Mouse (Mus musculus) kidney, adult 8-10 months (tissue): ENCODE results near the gene Nckipsd.
A peak's percentile ranks its signal among the peaks of the same experiment; 100 is the strongest.

Experiments used
- DNase-seq, 2 experiments: peaks; one replicate each; pipeline ENCODE4 v3.0.0; 2022

The Nckipsd gene

GRCm38 (mm10) chr9:108805768-108806167 lies 2.4 kb upstream of the Nckipsd start:
- DNase-seq: no peak

GRCm38 (mm10) chr9:108806379-108806778 lies 1.8 kb upstream of the Nckipsd start:
- no peak for DNase-seq

DNA sequence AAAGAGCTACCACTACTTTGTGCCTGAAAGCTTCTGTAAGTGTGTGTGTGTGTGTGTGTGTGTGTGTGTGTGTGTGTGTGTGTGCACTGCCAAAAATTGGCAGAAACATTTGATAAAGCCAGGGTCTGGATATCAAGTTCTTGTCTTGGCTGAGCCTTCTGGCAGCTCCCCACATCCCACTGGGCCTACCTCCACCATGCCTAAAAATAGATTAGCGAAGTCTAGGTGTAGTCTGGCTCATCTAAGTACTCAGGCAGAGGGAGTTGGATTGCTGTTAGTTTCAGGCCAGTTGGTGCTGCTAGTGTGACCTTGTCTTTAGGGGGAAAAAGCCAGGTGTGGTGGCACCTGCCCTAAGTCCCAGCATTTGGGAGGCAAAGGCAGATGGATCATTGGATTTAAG lies 1.3 kb upstream of the Nckipsd start:
- no peak for DNase-seq

GRCm38 (mm10) chr9:108807674-108808073 lies 494 bp upstream of the Nckipsd start:
- no peak for DNase-seq

- no peak for DNase-seq
These were observed 1.0 kb downstream of the Nckipsd start for GRCm38 (mm10) chr9:108809188-108809587.

DNA sequence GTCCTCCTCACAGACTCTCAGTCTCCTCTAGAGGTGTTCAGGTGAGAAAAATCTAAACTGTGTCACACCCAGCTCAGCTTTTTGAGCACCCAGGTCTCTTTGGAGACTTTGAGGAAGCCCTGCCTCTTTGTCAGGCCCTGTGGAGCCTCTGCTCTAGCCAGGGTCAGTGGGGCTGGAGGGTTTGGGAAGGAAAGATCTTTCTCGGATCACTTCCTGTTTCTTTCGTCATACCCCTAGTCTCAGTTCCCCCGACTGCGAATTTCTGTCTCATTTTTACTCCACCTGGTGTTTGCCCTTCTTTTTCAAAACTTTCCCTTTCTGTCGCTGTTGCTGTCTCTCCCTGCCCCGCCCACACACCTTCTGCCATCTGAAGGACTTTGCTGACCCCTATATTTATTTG lies 1.6 kb downstream of the Nckipsd start:
- no peak for DNase-seq

DNA sequence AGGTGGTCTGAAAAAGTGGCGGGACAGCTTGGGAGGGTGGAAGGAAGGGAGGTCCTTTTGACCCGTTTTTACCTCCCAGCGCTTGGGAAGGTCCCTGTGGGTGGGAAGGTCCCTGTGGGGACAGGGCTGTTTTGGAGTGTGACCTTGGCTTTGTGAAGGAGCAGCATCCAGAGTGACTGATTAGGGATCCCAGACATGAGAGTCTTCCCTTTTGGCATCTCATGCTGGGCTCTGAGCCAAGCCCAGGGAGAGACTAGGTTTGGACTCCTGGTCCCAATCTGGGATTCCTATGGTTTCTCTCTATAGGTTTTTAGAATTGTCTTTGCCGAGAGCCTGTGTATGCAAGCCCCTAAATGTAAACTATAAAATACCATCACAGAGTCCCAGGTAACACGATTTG lies 2.3 kb downstream of the Nckipsd start:
- DNase-seq: no peak

DNA sequence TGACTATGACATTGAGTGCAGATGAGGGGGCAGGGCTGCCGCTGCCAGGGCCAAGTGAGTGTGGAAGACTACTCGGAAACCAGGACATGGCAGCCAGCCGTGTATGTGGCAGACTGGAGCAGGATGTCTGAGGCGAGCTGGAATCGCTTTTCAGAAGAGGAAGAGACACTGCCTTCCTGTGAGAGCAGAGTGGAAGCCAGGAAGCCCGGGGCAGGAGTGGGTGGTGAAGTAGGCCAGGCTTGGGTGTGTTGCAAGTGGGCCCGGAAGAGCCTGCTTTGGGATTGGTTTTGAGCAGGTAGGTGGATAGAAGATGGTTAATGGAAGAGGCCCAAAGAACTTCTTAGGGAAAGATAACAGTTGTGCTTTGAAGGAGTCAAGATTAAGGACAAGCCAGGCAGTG lies 7.4 kb downstream of the Nckipsd start:
- no peak for DNase-seq

GRCm38 (mm10) chr9:108819495-108819894 lies 11.3 kb downstream of the Nckipsd start:
- DNase-seq: peak in 1 of 2 experiments; percentile 77

- no peak for DNase-seq
These were observed 11.9 kb downstream of the Nckipsd start for GRCm38 (mm10) chr9:108820077-108820476.

GRCm38 (mm10) chr9:108824144-108824685 lies 16.0 kb downstream of the Nckipsd start:
- DNase-seq: no peak

GRCm38 (mm10) chr9:108824755-108825413 lies 16.7 kb downstream of the Nckipsd start:
- no peak for DNase-seq

- no peak for DNase-seq
These were observed 17.9 kb downstream of the Nckipsd start, which contains the start of gene Celsr3 for GRCm38 (mm10) chr9:108825820-108826699. Celsr3 (plus strand) TSS chr9:108826320.

GRCm38 (mm10) chr9:108826700-108827340 lies 18.7 kb downstream of the Nckipsd start:
- peak; percentile 53 to 68 for DNase-seq

- DNase-seq: no peak
These were observed 19.3 kb downstream of the Nckipsd start for GRCm38 (mm10) chr9:108827454-108827853.

- no peak for DNase-seq
These were observed 19.7 kb downstream of the Nckipsd start for GRCm38 (mm10) chr9:108827906-108828305.

GRCm38 (mm10) chr9:108831637-108832036 lies 23.5 kb downstream of the Nckipsd start:
- DNase-seq: no peak

DNA sequence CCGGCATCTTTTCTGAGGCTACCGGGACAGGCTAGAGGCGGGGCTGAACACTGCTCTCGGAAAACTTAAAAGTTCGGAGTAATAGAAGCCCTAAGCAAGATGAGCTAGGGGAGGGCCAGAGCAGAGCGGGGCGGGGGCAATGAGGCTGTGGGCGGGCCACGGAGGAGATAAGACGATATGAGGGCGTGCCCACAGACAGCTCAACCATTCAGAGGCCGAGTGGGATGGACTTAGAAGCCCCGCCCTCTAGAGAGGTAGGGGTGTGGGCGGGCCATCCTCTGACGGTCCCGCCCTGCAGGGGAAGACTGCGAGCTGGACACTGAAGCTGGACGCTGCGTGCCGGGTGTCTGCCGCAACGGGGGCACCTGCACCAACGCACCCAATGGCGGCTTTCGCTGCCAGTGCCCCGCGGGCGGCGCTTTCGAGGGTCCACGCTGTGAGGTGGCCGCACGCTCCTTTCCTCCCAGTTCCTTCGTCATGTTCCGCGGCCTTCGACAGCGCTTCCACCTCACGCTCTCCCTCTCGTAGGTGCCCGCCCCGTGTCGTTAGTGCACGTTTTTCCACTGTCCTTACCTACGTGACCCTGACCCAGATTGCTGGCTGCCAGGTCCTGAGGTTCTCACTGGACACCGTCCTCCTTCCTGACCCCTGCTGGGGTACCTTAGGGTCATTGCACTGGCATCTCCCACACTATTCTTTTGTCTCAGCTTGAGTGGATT lies 24.4 kb downstream of the Nckipsd start:
- peak; percentile 95 for DNase-seq

DNA sequence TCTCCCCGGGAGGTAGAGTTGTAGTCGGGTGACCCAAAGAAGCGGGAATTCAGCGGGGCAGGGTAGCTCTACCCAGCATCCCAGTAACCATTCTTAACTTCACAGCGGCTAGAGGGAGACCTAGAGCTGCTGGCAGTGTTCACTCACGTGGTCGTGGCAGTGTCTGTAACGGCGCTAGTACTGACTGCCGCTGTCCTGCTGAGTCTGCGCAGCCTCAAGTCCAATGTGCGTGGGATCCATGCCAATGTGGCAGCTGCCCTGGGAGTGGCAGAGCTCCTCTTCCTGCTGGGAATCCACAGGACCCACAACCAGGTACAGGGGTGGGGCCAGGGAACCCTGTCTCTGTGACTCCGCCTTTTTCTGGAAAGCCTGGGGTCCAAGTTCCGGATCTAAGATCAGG lies 34.8 kb downstream of the Nckipsd start:
- DNase-seq: peak; percentile 87 to 89

DNA sequence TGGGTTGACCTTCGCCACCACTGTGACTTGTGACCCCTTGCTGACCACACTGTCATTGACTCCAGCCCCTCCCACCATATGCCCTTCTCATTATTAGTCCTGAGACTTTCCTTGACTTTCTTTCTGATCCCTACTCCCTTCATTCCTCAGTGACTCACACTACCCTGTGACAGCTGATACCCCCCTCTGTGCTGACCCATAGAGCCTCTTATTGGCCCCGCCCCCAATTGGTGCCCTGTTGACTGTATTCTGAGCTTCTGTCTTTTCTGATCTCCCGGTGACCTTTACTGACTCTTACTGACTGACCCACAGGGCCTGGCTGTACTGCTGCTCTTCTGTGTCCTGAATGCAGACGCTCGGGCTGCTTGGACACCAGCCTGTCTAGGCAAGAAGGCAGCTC lies 37.2 kb downstream of the Nckipsd start:
- no peak for DNase-seq

DNA sequence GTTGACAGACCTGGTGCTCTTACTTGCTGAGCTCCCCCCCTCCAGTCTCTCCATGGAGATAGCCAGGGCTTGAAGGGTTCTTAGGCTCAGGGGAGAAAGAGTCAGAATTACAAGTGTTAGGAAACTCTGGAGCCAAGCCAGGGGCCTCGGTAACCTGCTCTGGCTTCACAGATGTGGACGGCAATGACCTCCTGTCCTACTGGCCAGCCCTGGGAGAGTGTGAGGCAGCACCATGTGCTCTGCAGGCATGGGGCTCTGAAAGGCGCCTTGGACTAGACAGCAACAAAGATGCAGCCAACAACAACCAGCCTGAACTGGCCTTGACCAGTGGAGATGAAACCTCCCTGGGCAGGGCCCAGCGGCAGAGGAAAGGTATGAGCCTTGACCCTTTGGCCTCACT lies 39.2 kb downstream of the Nckipsd start:
- peak; percentile 27 to 35 for DNase-seq

DNA sequence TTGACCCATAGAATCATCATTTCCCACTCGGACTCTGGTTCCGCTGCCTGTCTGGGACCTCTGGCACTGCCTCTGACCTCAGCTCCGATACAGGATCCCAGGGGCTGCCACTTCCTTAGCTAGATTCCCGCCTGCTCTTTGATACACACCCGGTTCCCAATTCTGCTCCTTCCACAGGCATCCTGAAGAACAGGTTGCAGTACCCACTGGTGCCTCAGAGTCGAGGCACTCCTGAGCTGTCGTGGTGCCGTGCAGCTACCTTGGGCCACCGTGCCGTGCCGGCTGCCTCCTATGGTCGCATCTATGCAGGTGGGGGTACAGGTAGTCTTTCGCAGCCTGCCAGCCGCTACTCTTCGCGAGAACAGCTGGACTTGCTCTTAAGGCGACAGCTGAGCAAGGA lies 40.3 kb downstream of the Nckipsd start:
- no peak for DNase-seq

- DNase-seq: no peak
These were observed 44.8 kb downstream of the Nckipsd start, which contains the start of gene Slc26a6 for GRCm38 (mm10) chr9:108852976-108853375. Slc26a6 (plus strand) TSS chr9:108853283.
